Mouse (Mus musculus) spleen, postnatal 0 days (tissue): ENCODE data around the gene C1ql4. TPM values are rescaled to one million over a fixed set of nuclear protein-coding genes. Genes with fewer than 3 reads are reported as not detected.

Source experiments
- polyA plus RNA-seq: library from polyadenylated mRNA; unstranded; fragments of >200 nt; fragmentation: Nextera tagmentation; extraction: Ambion mirVana; gene quantifications from 2 replicates; pipeline ENCODE4 v1.2.1, GENCODE M21; 2015

The C1ql4 gene
- not detected in 2 replicates for polyA plus RNA-seq

DNA sequence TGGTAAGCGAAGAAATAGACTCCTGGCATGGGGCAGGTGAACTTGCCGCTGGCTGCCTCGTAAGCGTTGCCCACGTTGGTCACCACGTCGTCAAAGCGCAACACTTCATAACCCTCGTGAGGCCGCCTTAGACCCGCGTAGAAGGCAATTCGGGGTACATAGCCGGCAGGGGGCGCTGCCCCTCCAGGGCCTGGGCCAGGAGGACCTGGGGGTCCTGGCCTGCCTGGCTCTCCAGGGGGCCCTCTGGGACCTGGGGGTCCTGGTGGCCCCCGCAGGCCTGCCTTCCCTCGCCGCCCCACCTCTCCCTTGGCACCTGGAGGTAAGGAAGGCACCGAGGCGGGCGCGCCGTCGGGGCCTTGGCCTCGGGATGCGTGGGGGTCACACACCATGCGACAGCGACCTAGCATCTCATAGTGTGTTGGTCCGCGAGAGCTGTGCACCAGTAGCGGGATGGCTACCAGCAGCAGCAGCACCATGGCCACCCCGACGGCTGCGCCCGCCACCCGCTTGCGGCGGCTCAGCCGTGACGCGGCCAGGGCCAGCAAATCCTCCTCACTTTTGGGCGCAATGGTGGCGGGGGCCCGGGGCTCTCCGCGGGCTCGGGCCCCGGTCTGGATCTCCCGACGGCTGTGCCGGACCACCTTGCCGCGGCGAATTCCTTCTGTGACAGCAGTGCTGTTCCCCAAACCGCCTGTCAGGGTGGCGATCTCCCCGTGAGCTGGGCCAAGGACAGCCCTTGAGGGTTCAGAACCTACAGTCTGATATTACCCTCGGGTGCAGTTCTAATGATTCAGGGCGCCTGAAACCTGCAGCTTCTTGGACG, at the start of gene C1ql4:
C1ql4 (minus strand) TSS at position 565 of the 823 bp plus-strand sequence.

DNA sequence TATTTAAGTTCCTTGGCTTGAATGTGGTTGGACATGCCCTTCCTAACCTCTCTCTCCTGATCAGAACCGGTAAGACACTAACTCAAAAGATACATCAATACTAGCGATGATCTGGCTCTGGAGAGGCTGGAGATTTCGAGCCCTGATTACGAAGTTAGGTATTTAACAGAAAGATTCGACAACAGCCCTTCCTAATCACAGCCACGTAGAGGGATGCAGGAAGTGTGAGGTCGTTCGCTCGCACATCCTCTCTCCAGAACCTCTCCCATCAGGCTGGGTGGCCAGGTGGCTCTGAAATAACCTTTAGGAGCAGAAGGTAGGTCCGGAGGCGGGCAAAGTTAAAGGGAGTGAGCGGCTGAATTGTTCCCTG, 38.1 kb upstream of the C1ql4 start, which contains the start of gene Spats2:
Spats2 (plus strand) TSS at position 206 of the 370 bp plus-strand sequence.

DNA sequence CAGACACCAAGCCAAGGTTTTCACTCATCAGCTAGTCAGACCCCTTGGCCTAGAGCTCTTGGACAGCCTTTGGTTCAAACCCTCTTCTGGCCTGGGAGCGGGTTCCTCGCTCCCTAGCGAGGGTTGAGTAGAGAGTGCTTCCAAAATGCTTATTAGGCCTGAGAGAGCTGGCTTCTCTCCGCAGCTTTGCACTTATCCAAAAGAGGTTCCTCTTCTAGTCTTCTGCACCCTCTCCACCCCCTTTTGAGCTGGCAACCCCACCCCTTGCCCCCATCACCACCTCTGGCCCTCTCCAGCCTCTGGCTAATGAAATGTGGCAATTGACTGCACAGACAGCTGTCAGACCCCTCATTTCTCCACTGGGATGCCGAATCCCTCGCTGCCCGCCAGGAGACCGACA, 5.3 kb upstream of the C1ql4 start, which contains the start of gene Dnajc22:
Dnajc22 (plus strand) TSS at position 301 of the 400 bp plus-strand sequence.

DNA sequence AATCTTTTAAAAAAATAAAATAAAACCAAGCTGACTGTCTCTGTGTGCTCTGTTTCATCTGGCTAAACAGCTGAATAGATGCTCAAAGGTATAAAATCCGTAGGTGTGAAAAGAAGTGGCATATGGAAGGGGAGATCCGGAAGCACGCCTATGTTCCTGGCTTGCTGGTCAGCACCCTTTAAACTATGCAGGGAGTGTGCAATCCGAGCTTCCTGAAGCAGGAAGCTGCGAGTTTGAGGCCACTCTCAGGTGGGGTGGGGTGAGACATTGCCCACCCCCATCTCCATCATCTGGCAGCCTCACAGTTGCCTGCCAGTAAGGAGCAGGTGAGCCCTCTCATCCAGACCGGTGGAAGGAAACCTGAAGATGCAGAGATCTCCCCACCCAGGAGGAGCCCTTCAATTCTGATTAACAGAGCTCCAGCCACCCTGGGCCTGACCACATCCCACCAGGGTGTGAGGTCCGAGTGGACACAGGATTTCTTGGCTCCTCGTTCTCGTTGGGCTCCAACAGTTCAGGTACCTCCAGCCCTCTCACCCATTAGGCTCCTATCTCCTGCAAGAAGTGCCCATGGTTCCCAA, 13.5 kb downstream of the C1ql4 start, which contains the start of gene Troap:
Troap (plus strand) TSS at position 557 of the 581 bp plus-strand sequence.

DNA sequence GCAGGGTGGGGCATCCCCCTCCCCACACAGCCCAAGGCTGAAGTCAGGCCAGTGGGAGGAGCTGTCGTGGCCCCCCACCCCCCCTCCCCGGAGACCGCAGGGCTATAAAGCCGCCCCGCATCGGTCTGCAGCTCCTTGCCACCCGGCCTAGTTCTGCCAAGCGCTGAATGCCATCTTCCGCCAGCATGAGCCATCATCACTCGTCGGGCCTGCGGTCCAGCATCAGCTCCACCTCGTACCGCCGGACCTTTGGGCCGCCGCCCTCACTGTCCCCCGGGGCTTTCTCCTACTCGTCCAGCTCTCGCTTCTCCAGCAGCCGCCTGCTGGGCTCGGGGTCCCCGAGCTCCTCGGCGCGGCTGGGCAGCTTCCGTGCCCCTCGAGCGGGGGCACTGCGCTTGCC, 32.6 kb downstream of the C1ql4 start, which contains the start of gene Prph:
Prph (plus strand) TSS at position 135 of the 400 bp plus-strand sequence.

Other genes starting within 250 kb of the C1ql4 start
- gene Kmt2d, start 216.6 kb downstream of the C1ql4 start, polyA plus RNA-seq, result 8.7 and 9.7 TPM in 2 replicates
- 7.1 and 7.7 TPM in 2 replicates for gene Rhebl1, start 193.3 kb downstream of the C1ql4 start, polyA plus RNA-seq
- gene Dhh, start 189.3 kb downstream of the C1ql4 start, polyA plus RNA-seq, result 0.46 and 0.58 TPM in 2 replicates
- gene Lmbr1l, start 169.6 kb downstream of the C1ql4 start, polyA plus RNA-seq, result 6.4 and 8.6 TPM in 2 replicates
- 1,054 and 1,116 TPM in 2 replicates for gene Tuba1b, start 153.3 kb downstream of the C1ql4 start, polyA plus RNA-seq
- not detected in 2 replicates for gene Gm49450, start 134.3 kb downstream of the C1ql4 start, polyA plus RNA-seq
- 97.1 and 109 TPM in 2 replicates for gene Tuba1a, start 134.1 kb downstream of the C1ql4 start, polyA plus RNA-seq
- gene Tuba1c, start 57.9 kb downstream of the C1ql4 start, polyA plus RNA-seq, result 222 and 241 TPM in 2 replicates
- gene Prph, start 32.6 kb downstream of the C1ql4 start, polyA plus RNA-seq, result 1.5 and 1.8 TPM in 2 replicates
- 18.9 and 20.9 TPM in 2 replicates for gene Troap, start 13.2 kb downstream of the C1ql4 start, polyA plus RNA-seq
- not detected in 2 replicates for gene Dnajc22, start 5.4 kb upstream of the C1ql4 start, polyA plus RNA-seq
- gene Spats2, start 38.1 kb upstream of the C1ql4 start, polyA plus RNA-seq, result 6.1 and 6.6 TPM in 2 replicates
- 0.50 and 0.59 TPM in 2 replicates for gene Kcnh3, start 137.0 kb upstream of the C1ql4 start, polyA plus RNA-seq
- gene Mcrs1, start 164.1 kb upstream of the C1ql4 start, polyA plus RNA-seq, result 66.4 and 69.8 TPM in 2 replicates
- 11.2 and 16.8 TPM in 2 replicates for gene Prpf40b, start 207.3 kb upstream of the C1ql4 start, polyA plus RNA-seq
- gene Fam186b, start 208.1 kb upstream of the C1ql4 start, polyA plus RNA-seq, result 0.05 TPM in 1 of 2 replicates, not detected in the other